Mouse (Mus musculus) MEL (cell line): ENCODE results near the gene Dcdc2a.

Experiments used
- BHLHE40 ChIP-seq: IDR thresholded peaks from 2 replicates; pipeline ENCODE4 v1.6.1; 2012; ENCODE audit warnings: low read depth, mild to moderate bottlenecking, inconsistent platforms, low read length, improper control_type of control experiment, borderline replicate concordance
- CHD2 ChIP-seq: IDR thresholded peaks from 2 replicates; pipeline ENCODE4 v1.6.1; 2011; ENCODE audit warnings: low read length, improper control_type of control experiment
- CTCF ChIP-seq, 3 experiments: IDR thresholded peaks in 2 of 3; conservative IDR thresholded peaks in 1 of 3; 2 replicates each; pipeline ENCODE4 v1.5.1; 2011 to 2012; ENCODE audit warnings: low read length in 3 of 3, low read depth in 2 of 3, mild to moderate bottlenecking in 2 of 3, improper control_type of control experiment in 1 of 3, inconsistent platforms in 1 of 3, mixed read lengths in 1 of 3, moderate library complexity in 1 of 3; ENCODE audit not compliant: control insufficient read depth in 1 of 3, insufficient read depth in 1 of 3, poor library complexity in 1 of 3, severe bottlenecking in 1 of 3
- EP300 ChIP-seq, 2 experiments: IDR thresholded peaks; 2 replicates each; pipeline ENCODE4 v1.6.1; 2011; ENCODE audit warnings: improper control_type of control experiment in 2 of 2, low read length in 2 of 2, low read depth in 1 of 2, mild to moderate bottlenecking in 1 of 2
- ETS1 ChIP-seq: IDR thresholded peaks from 2 replicates; pipeline ENCODE4 v1.6.1; 2012; ENCODE audit warnings: low read depth, mild to moderate bottlenecking, inconsistent platforms, low read length, improper control_type of control experiment, moderate library complexity
- GABPA ChIP-seq: IDR thresholded peaks from 2 replicates; pipeline ENCODE4 v1.6.1; 2012; ENCODE audit warnings: low read depth, mild to moderate bottlenecking, inconsistent platforms, low read length, improper control_type of control experiment, moderate library complexity
- MAFK ChIP-seq: IDR thresholded peaks from 2 replicates; pipeline ENCODE4 v1.6.1; 2011; ENCODE audit warnings: low read depth, mild to moderate bottlenecking, low read length, improper control_type of control experiment, borderline replicate concordance
- MAX ChIP-seq: IDR thresholded peaks from 2 replicates; pipeline ENCODE4 v1.6.1; 2011; ENCODE audit warnings: low read length, improper control_type of control experiment
- POLR2A ChIP-seq, 2 experiments: IDR thresholded peaks; 2 replicates each; pipeline ENCODE4 v1.6.1; 2011 to 2012; ENCODE audit warnings: low read length in 2 of 2, mild to moderate bottlenecking in 2 of 2, control low read depth in 1 of 2, improper control_type of control experiment in 1 of 2, low read depth in 1 of 2, moderate library complexity in 1 of 2; ENCODE audit not compliant: control insufficient read depth in 1 of 2, insufficient read depth in 1 of 2, poor library complexity in 1 of 2
- TAL1 ChIP-seq: IDR thresholded peaks from 2 replicates; pipeline ENCODE4 v1.6.1; 2012; ENCODE audit warnings: mild to moderate bottlenecking, inconsistent platforms, low read length, moderate library complexity, mixed read lengths
- TCF12 ChIP-seq: IDR thresholded peaks from 2 replicates; pipeline ENCODE4 v1.6.1; 2014; ENCODE audit warnings: low read depth, mild to moderate bottlenecking, inconsistent platforms, low read length, improper control_type of control experiment, moderate library complexity
- USF1 ChIP-seq: IDR thresholded peaks from 2 replicates; pipeline ENCODE4 v1.6.1; 2014; ENCODE audit warnings: low read depth, mild to moderate bottlenecking, inconsistent platforms, low read length, improper control_type of control experiment, moderate library complexity
- ZC3H11A ChIP-seq: IDR thresholded peaks from 2 replicates; pipeline ENCODE4 v1.6.1; 2012; ENCODE audit warnings: low read depth, mild to moderate bottlenecking, inconsistent platforms, low read length, improper control_type of control experiment
- ZMIZ1 ChIP-seq: IDR thresholded peaks from 2 replicates; pipeline ENCODE4 v1.6.1; 2012; ENCODE audit warnings: low read depth, mild to moderate bottlenecking, inconsistent platforms, low read length, improper control_type of control experiment, moderate library complexity

DNA sequence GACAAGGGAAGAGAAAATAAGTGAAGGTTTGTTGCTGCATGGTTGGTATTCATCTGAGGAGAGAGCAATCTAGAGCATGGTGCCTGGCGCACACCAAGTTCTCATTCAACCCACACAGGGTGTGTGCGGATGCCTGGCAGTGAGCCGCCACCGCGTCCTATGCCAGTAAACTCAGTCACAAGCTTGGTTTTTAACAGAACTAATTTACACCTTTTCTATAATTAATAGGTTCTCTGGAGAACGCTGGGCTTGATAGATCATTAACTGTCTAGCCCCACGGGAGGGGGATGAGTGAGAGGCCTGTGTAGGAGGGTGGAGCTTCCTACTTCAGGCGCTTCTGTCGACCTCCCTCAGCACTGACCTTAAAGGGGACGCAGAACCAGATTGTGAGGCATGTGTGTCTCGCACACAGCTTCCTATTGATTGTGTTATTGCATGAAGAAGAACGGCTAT is 59.7 kb downstream of the Dcdc2a start:
- TF ChIP-seq TAL1 (no peak), TCF12 (no peak), EP300 (IDR thresholded peaks at IDR 0.05; ENCODE audit: low read depth in 1 of 2, low read length in 2 of 2) (no peak), CTCF (IDR thresholded peaks at IDR 0.05 in 2 of 3, conservative IDR thresholded peaks at IDR 0.05 in 1 of 3; ENCODE audit: control insufficient read depth in 1 of 3, insufficient read depth in 1 of 3, low read depth in 2 of 3, low read length in 3 of 3, poor library complexity in 1 of 3, severe bottlenecking in 1 of 3) (no peak), POLR2A (IDR thresholded peaks at IDR 0.05; ENCODE audit: control insufficient read depth in 1 of 2, insufficient read depth in 1 of 2, low read depth in 1 of 2, low read length in 2 of 2, poor library complexity in 1 of 2) (no peak), GABPA (no peak), BHLHE40 (no peak), USF1 (no peak), CHD2 (no peak), MAFK (no peak), MAX (no peak), ZMIZ1 (no peak), ZC3H11A (no peak), ETS1 (no peak)
